Mouse (Mus musculus) kidney, postnatal 25 days (tissue): ENCODE data around the gene Kxd1.

Experiments
- DNase-seq, 2 experiments: peaks; one replicate each; pipeline ENCODE4 v3.0.0; 2021; ENCODE audit warnings: mixed read lengths in 2 of 2

The Kxd1 gene

GRCm38 (mm10) chr8:70466771-70467170, 61.0 kb downstream of the Kxd1 start:
- DNase-seq = peak; percentile 57 to 66

- DNase-seq = no peak
Measured at GRCm38 (mm10) chr8:70466305-70466704, 61.5 kb downstream of the Kxd1 start.

DNA sequence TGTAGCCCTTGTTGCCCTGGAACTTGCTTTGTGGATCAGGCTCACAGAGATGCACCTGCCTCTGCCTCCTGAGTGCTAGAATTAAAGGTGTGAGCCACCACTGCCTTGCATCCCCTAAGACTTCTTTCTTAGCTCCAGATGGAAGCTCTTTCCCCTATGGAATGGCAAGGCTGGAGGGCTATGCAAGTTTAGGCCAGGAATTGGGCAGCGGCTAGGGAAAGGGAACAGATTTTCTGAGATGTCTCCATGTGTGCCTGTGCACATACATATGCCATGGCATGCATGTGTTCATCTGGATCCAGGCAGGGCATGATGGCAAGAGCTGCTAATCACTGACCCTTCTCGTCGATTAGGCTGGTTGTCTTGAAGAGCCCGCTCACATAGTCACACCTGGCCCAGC, 62.1 kb downstream of the Kxd1 start:
- DNase-seq = no peak

- DNase-seq = no peak
Measured at GRCm38 (mm10) chr8:70464162-70464561, 63.6 kb downstream of the Kxd1 start.

DNA sequence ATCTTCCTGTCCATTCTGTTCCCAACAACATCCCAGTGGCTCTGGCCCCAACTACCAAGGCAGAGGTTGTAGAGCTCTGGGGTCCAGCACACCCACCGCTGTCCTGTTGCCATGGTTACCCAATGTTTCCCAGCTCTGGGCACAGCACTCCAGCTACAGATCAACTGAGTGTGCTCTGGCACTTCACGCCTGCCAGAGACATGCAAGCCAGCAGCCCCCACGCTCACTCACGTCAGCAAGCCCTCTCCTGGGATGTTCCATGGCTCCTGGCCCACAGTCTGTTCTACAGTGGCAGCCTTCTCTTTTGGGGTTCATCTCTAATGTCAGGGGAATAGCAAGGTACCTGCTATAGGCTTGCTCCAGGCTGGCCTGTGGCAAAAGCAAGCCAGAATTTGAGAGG, 64.5 kb downstream of the Kxd1 start:
- DNase-seq = no peak

DNA sequence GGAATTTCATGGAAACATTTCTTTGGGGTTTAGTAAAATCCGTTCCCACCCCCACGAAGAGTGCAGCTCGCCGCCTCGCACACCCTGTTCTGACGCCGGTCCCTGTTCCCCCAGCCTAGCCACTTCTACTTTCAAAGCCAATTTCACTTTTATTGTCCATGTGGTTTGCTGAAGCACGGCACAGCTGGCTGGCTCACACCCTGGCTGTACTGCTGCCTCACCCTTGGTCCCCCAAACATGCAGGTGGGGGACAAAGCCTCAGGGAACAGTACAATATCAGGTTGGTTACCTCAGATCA, 65.3 kb downstream of the Kxd1 start:
- DNase-seq = no peak

- no peak for DNase-seq
Measured at GRCm38 (mm10) chr8:70461765-70462515, 65.8 kb downstream of the Kxd1 start.

DNA sequence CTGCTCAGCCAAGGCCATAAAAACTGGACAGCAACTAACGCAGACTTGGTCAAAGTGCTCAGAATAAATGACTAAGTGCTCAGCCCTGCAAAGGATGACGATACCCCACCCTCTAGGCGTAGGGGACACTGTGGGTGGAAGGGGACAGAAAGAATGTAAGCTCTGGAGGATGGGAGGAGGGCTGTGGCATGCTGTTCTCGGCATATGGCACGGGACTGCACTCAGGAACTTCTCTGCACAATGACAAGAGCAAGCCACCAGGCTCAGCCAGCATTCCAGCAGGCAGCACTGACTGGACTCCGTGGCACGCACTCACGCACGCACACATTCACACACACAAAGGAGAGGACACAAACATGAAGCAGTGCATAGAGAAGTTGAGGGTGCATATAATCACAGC, 67.2 kb downstream of the Kxd1 start:
- no peak for DNase-seq

DNA sequence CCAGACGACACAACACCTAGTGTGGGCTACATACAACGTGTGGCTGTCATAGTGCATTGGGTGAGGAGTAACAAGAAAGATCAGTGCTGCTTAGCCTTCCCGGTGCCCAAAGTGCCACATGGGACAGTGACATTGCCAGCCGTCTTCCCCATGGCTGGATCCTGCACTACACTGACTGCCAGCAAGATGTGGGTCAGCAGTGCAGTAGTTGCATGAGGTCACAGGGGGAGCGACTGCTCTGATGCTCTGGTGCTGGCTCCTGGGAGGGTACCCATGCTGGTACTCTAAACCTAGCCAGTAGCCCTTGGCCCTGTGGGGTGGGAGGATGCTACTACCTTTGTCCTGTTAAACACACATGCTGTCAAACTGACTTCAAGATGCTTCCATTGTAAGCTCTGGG, 67.6 kb downstream of the Kxd1 start:
- no peak for DNase-seq

GRCm38 (mm10) chr8:70459636-70460035, 68.1 kb downstream of the Kxd1 start:
- DNase-seq = no peak

- DNase-seq = no peak
Measured at GRCm38 (mm10) chr8:70458462-70458861, 69.3 kb downstream of the Kxd1 start.
